Mouse (Mus musculus) embryonic fibroblast, embryonic 13.5 days (primary cell): Measurements from ENCODE around the gene Psmb9. TPM values are rescaled to one million over a fixed set of nuclear protein-coding genes. Genes with fewer than 3 reads are reported as not detected.
"Not testable (repeated sequence)": the region's sequence is repeated elsewhere in the genome, so short reads cannot be mapped to it uniquely, and the experiment has no call there.

Experiments
- H3K27ac ChIP-seq: 2 replicates; pipeline ENCODE4 v1.5.1; 2012; ENCODE audit warnings: low read length, control low read depth, inconsistent platforms; ENCODE audit not compliant: insufficient read depth
- H3K4me1 ChIP-seq: 2 replicates; pipeline ENCODE4 v1.6.1; 2011; ENCODE audit warnings: low read length; ENCODE audit not compliant: control insufficient read depth, insufficient read depth
- H3K4me3 ChIP-seq: 2 replicates; pipeline ENCODE4 v1.5.1; 2011; ENCODE audit warnings: mild to moderate bottlenecking, control low read depth, low read length; ENCODE audit not compliant: insufficient read depth
- CTCF ChIP-seq: IDR thresholded peaks from 2 replicates; pipeline ENCODE4 v1.5.1; 2011; ENCODE audit warnings: mild to moderate bottlenecking, control low read depth, low read length, moderate library complexity, borderline replicate concordance; ENCODE audit not compliant: insufficient read depth
- POLR2A ChIP-seq: IDR thresholded peaks from 2 replicates; pipeline ENCODE4 v1.6.1; 2011; ENCODE audit warnings: low read depth, mild to moderate bottlenecking, control low read depth, low read length, moderate library complexity
- polyA plus RNA-seq: library from polyadenylated mRNA; stranded (reverse); fragments of >200 nt; gene quantifications from 2 replicates; pipeline ENCODE4 v1.2.4, GENCODE M21; 2011; ENCODE audit warnings: low read depth; ENCODE audit not compliant: missing spikeins, insufficient read length

The Psmb9 gene
- polyA plus RNA-seq: 2.7 and 11.9 TPM in 2 replicates

GRCm38 (mm10) chr17:34187261-34187916, at the start of gene Psmb9, which contains the start of gene Tap1:
TSS of gene Psmb9 (minus strand) at chr17:34187764.
TSS of gene Tap1 (plus strand) at chr17:34187553.
- Histone ChIP-seq H3K4me1 (no peaks in the 10 kb centered on the region), H3K4me3 (peak within 1 kb of the TSS; percentile 68), H3K27ac (peak within 1 kb of the TSS; percentile 64)
- TF ChIP-seq POLR2A (peak; percentile 67), CTCF (no peak)

DNA sequence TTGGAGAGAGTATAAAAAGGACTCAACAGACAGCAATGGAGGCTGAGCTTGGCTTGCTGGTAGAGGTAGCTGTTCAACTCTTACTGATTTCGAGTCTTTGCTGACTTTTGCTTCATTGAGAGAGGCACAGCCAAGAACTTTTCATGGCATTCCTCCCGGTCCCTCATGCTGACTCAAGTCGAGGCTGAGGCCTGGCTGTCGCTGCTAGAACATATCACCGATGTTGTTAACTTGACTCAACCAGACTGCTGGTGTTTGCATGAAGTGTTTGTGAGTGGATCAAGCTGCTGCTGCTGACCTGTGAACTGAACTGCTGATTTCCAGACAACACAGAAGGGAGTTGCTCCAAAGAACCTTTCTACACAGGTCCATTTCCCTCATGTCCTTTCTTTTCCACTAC, 49.1 kb upstream of the Psmb9 start:
- TF ChIP-seq POLR2A (no peak), CTCF (no peak)
- Histone ChIP-seq H3K27ac (no peak overlapping the region), H3K4me3 (no peak overlapping the region), H3K4me1 (no peaks in the 10 kb centered on the region)

- no peak for TF ChIP-seq POLR2A
- peak; percentile 86 for TF ChIP-seq CTCF
- no peak overlapping the region for H3K4me3 ChIP-seq
- H3K27ac ChIP-seq: no peak overlapping the region
- no peaks in the 10 kb centered on the region for H3K4me1 ChIP-seq
Observed at GRCm38 (mm10) chr17:34234926-34235325, 47.4 kb upstream of the Psmb9 start.

GRCm38 (mm10) chr17:34232021-34232420, 44.5 kb upstream of the Psmb9 start:
- not testable (repeated sequence) for H3K4me3 ChIP-seq, H3K27ac ChIP-seq, H3K4me1 ChIP-seq

GRCm38 (mm10) chr17:34230971-34231370, 43.4 kb upstream of the Psmb9 start:
- H3K27ac ChIP-seq, H3K4me3 ChIP-seq, H3K4me1 ChIP-seq: not testable (repeated sequence)

DNA sequence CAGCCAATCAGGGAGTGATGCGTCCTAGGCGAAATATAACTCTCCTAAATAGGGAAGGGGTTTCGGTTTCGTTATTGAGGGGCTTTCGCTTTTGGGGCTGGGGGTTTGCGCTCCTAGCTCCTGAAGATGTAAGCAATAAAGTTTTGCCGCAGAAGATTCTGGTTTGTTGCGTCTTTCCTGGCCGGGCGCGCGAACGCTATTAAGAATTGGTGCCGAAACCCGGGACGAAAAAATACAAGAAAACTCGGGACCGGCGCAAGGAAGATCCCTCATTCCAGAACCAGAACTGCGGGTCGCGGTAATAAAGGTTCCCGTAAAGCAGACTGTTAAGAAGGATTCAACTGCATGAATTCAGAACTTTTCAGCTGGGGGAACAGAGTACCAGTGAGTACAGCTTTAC, 38.3 kb upstream of the Psmb9 start:
- not testable (repeated sequence) for H3K4me1 ChIP-seq, H3K4me3 ChIP-seq, H3K27ac ChIP-seq

DNA sequence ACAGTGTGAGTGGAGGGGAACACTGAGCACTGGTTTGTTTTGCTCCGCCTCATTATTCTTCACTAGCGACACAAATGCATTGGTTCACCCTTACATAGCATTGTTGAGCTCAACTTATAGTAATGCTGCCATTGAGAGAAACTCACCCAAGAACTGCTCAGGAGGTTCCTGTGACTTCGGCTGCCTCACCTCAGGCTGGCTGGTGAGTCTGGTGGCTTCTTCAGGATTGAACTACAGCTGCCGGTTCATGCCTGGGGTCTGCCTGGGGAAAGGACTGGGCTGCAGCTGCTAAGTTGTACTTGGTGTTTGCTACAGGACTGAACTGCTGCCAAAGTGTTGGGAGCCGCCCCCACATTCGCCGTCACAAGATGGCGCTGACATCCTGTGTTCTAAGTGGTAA, 37.9 kb upstream of the Psmb9 start:
- Histone ChIP-seq H3K27ac (no peak overlapping the region), H3K4me3 (no peak overlapping the region), H3K4me1 (no peaks in the 10 kb centered on the region)
- no peak for TF ChIP-seq POLR2A
- TF ChIP-seq CTCF: no peak

GRCm38 (mm10) chr17:34224816-34225215, 37.3 kb upstream of the Psmb9 start:
- no peak overlapping the region for H3K4me3 ChIP-seq
- no peaks in the 10 kb centered on the region for H3K4me1 ChIP-seq
- TF ChIP-seq CTCF (no peak), POLR2A (no peak)
- no peak overlapping the region for H3K27ac ChIP-seq

GRCm38 (mm10) chr17:34220401-34220800, 32.8 kb upstream of the Psmb9 start:
- H3K27ac ChIP-seq, H3K4me1 ChIP-seq, H3K4me3 ChIP-seq: not testable (repeated sequence)

GRCm38 (mm10) chr17:34219801-34220200, 32.2 kb upstream of the Psmb9 start:
- H3K4me1 ChIP-seq, H3K4me3 ChIP-seq, H3K27ac ChIP-seq: not testable (repeated sequence)

DNA sequence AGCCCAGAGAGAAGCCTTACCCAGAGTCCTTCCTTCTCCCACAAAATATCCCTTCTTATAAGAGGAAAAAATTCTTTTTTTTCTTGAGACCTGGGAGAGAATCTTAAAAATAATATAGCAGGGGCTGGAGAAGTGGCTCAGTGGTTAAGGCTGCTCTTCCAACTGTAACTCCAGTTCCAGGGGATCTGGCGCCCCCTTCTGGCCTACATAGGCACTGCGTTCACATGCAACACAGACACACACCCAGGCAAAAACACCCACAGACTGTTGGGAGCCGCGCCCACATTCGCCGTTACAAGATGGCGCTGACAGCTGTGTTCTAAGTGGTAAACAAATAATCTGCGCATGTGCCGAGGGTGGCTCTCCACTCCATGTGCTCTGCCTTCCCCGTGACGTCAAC, 31.5 kb upstream of the Psmb9 start:
- not testable (repeated sequence) for H3K27ac ChIP-seq, H3K4me1 ChIP-seq

More for the DNA sequence above, 31.5 kb upstream of the Psmb9 start:
- H3K4me3 ChIP-seq: not testable (repeated sequence)
